Mouse (Mus musculus): ENCODE results near the gene Ccdc63.
A peak's percentile ranks its signal among the peaks of the same experiment; 100 is the strongest.

GRCm38 (mm10) chr5:122109325-122110060 is 31.1 kb downstream of the Ccdc63 start:
- no peak for TF ChIP-seq CTCF (IDR thresholded peaks at IDR 0.05)
- TF ChIP-seq POLR2A (IDR thresholded peaks at IDR 0.05; ENCODE audit: insufficient read depth, low read depth, low read length) = peak; percentile 88

Measured in heart, adult 2 months (tissue).